Mouse (Mus musculus): ENCODE results near the gene Nbr1. TPM values are rescaled to one million over a fixed set of nuclear protein-coding genes. Genes with fewer than 3 reads are reported as not detected.
"Not testable (repeated sequence)": the region's sequence is repeated elsewhere in the genome, so short reads cannot be mapped to it uniquely, and the experiment has no call there.

The Nbr1 gene
- total RNA-seq, 2 experiments from 2014 or later: 109 to 157 TPM

DNA sequence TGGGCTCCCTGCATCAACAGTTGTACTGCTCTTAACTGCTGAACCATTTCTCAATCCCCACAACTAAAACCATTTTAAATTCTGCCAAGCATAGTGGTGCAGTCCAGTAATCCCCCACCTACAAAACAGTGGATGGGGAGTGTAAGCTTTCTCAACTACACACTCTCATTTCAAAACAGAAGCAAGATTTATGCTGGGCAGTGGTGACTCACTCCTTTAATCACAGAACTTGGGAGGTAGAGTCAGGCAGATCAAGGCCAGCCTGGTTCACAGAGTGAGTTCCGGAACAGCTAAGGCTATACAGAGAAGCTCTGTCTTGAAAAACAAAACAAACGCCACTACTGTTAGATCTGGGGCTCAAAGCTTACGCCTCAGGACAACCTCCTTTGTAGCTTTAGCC, 66.6 kb downstream of the Nbr1 start:
- no peak for DNase-seq
- intact Hi-C loops (cut with DNase I): no loop called here

DNA sequence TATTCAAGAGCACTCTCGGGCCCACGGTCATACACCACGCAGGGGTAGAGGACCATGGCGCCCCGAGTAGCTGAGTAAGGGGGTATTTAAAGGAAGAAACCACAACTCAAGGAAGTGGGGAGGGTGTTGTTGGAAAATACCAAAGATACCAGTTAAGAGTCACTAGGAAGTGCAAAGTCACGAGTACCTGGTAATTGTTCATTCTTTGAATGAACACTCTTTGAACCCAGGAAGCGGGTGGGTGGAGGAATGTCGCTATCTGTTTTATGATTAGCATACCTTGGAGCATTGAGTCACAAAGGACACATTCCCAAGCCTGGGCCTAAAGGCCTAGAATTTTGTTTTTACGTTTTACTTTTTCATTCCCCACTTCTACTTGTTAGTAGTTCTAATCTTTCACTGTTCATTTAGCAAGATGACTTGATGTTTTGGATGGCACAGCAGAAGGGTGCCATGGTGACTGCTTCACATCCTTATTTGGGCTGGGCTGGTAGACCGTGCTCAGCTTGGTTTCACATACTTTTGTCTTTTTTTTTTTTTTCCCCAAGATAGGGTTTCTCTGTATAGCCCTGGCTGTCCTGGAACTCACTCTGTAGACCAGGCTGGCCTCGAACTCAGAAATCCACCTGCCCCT, 68.2 kb downstream of the Nbr1 start:
- DNase-seq; intact Hi-C loops (cut with DNase I): not testable (repeated sequence)

DNA sequence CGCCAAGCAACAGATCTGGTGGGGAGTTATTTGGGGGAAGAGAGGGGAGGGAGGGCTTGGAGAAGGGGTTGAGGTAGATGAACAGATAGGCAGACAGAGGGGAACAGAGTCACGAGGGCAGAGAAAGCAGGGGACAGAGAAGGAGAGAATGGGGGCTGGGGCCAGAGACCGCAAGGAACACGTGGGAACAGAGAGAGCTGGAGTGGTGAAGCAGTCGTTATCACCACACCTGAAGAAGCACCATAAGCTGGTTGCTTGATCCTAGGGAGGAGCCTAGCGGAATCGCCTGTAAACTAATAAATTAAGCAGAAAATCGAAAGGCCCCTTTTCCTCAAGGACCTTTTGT, 74.7 kb downstream of the Nbr1 start:
- intact Hi-C loops (cut with DNase I): no loop called here
- no peak for DNase-seq

DNA sequence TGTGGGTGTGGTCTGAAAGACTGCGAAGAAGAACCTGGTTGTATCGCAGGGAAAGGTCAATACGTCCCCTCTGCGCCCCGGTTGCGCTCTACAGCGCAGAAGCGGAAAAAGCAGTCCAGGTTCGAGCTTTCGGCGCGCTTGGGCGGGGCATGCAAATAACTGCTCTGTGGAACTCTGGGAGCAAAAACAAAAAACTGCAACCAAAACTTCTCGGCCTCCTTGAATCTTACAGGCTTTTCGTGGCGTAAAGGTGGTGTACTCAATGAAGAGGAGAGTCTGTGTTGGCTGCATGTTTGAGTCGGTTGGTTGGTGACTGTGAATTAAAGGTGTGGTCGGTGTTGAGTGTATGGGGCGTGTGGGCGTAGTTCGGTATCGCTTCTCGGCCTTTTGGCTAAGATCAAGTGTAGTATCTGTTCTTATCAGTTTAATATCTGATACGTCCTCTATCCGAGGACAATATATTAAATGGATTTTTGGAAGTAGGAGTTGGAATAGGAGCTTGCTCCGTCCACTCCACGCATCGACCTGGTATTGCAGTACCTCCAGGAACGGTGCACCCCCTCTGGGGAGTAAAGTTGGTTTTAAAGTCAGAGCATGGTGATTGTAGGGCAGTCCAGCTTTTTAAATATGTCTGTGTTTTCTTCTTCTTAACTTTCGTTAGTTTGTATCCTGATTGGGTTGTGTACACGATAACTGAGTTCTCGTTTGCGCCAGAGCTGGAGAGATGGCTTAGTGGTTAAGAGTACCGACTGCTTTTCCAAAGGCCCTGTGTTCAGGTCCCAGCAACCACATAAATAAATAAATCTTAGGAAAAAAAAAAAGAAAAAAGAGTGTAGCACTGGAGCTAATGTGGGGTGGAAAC, 75.3 kb downstream of the Nbr1 start, which contains the start of gene Rdm1:
Gene Rdm1, plus strand, starts transcription at position 201 of the 862 bp plus-strand sequence.
- intact Hi-C loops (cut with DNase I): no loop called here

DNA sequence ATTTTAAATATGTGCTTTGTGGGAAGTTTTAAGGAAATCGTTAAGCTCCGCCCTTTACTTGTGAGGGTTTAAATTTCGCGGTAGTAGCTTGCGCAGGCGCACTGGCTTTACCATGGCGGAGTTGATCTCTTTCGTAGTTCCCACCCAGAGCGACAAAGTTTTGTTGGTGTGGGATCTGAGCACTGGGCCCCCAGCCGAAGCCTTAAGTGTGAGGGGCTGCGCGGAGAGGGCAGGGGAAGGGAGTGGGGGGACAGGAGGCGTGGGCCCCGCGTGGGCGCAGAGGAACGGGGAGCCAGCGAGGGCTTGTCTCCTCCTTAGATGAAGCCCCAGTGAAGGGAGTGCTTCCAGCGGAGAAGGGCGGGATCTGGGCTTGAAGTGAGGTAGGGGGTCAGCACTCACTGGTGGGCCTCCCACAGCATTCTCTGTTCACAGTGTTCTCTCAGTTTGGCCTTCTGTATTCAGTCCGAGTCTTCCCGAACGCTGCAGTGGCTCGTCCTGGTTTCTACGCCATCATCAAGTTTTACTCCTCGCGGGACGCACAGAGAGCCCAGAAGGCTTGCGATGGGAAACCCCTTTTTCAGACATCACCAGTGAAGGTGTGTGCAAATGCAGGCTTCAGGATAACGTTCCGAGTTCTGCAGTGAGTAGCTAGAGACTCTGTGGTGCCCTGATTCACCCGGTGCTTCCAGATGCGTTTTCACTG, 76.1 kb downstream of the Nbr1 start:
- intact Hi-C loops (cut with DNase I): no loop called here
- DNase-seq: peak; percentile 88

More for the DNA sequence above, 75.3 kb downstream of the Nbr1 start, which contains the start of gene Rdm1:
- DNase-seq: peak; percentile 85

DNA sequence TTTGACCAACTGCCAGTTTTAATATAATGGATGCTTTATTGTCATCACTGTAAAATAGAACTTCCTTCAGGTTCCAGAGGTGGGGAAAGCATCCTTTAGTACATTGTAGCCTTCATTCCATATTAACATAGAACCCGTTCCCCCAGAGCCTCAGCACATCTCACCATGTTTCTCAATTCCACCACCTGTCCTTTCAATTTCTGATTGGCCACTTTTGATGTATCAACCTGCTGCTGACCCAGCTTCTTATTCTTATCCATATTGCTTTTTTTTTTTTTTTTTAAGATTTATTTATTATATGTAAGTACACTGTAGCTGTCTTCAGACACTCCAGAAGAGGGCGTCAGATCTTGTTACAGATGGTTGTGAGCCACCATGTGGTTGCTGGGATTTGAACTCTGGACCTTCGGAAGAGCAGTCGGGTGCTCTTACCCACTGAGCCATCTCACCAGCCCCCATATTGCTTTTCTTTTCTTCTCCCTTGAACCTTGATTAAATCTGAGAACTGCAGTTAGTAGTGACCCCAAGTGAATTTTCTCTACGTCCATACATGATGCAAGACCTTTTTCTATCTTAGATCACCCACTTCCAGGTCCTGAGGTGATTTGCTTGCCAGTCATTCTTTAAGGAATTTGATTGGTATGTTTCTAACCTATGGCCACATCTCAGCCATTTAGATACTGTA, 76.9 kb downstream of the Nbr1 start:
- intact Hi-C loops (cut with DNase I); DNase-seq: not testable (repeated sequence)

Other genes with a start within 250 kb of the Nbr1 start
- gene Becn1, start 249.9 kb upstream of the Nbr1 start, total RNA-seq (2021): 100 to 1,000 TPM; 141 to 144 TPM
- 100 to 1,000 TPM in 1 of 2 experiments, 10 to 100 TPM in 1; 95.9 to 109 TPM for gene Psme3, start 235.9 kb upstream of the Nbr1 start, total RNA-seq (2021)
- gene Aoc2, start 227.1 kb upstream of the Nbr1 start, total RNA-seq (2021): 1 to 10 TPM; 6.2 to 6.6 TPM
- 1 to 10 TPM; 1.4 to 1.8 TPM for gene Aoc3, start 221.5 kb upstream of the Nbr1 start, total RNA-seq (2021)
- gene G6pc, start 184.6 kb upstream of the Nbr1 start, total RNA-seq (2021): not detected
- 10 to 100 TPM; 50.3 to 52.5 TPM for gene Aarsd1, start 134.5 kb upstream of the Nbr1 start, total RNA-seq (2021)
- 1 to 10 TPM; 4.5 to 6.5 TPM for gene Gm27029, start 127.4 kb upstream of the Nbr1 start, total RNA-seq (2021)
- 10 to 100 TPM; 22.9 to 23.5 TPM for gene Rundc1, start 127.1 kb upstream of the Nbr1 start, total RNA-seq (2021)
- 1 to 10 TPM; 1.2 to 2.4 TPM for gene Ptges3l, start 126.8 kb upstream of the Nbr1 start, total RNA-seq (2021)
- 10 to 100 TPM; 68.9 to 71.3 TPM for gene Rpl27, start 109.9 kb upstream of the Nbr1 start, total RNA-seq (2021)
- 1 to 10 TPM in 1 of 2 experiments, under 1 TPM in 1; 0.84 to 1.4 TPM for gene Ifi35, start 103.7 kb upstream of the Nbr1 start, total RNA-seq (2021)
- 10 to 100 TPM; 70.3 to 72.3 TPM for gene Rnd2, start 87.2 kb upstream of the Nbr1 start, total RNA-seq (2021)
- gene Vat1, start 85.9 kb upstream of the Nbr1 start, total RNA-seq (2021): 100 to 1,000 TPM; 107 to 112 TPM
- gene Brca1, start 194 bp upstream of the Nbr1 start, total RNA-seq (2021): 1 to 10 TPM; 2.8 to 3.3 TPM
- gene Tmem106a, start 30.1 kb downstream of the Nbr1 start, total RNA-seq (2021): 1 to 10 TPM; 1.5 to 3.5 TPM
- gene Gm11634, start 47.1 kb downstream of the Nbr1 start, total RNA-seq (2021): not detected
- 1 to 10 TPM; 4.5 to 4.7 TPM for gene Rdm1, start 75.0 kb downstream of the Nbr1 start, total RNA-seq (2021)
- gene Arl4d, start 113.4 kb downstream of the Nbr1 start, total RNA-seq (2021): 10 to 100 TPM; 23.3 to 26.5 TPM
- gene Dhx8, start 180.8 kb downstream of the Nbr1 start, total RNA-seq (2021): 10 to 100 TPM; 37.2 to 41.2 TPM
- gene Etv4, start 233.2 kb downstream of the Nbr1 start, total RNA-seq (2021): 10 to 100 TPM; 23.7 to 27.1 TPM